Mouse (Mus musculus) G1E (cell line): ENCODE measurements at regions not wholly inside any gene's neighbourhood (a gene's known extent, or its start where the extent isn't known, plus 50 kb on each side); places are given as distances from the start of the nearest gene placed in this dataset.
"Not testable (repeated sequence)": the region's sequence is repeated elsewhere in the genome, so short reads cannot be mapped to it uniquely, and the experiment has no call there.

Experiments
- ATAC-seq: 2 replicates; pipeline ENCODE4 v1.8.0; 2016; ENCODE audit warnings: mild to moderate bottlenecking; ENCODE audit not compliant: insufficient number of reproducible peaks, poor library complexity, low FRiP score, severe bottlenecking; ENCODE audit errors: extremely low read depth
- DNase-seq: peaks from one replicate; pipeline ENCODE4 v3.0.0; 2012; ENCODE audit warnings: low spot score
- H3K27me3 ChIP-seq: 2 replicates; pipeline ENCODE4 v1.6.1; 2012; ENCODE audit warnings: mild to moderate bottlenecking, low read length, inconsistent platforms; ENCODE audit not compliant: insufficient read depth
- H3K36me3 ChIP-seq: replicated peaks from 2 replicates; pipeline ENCODE3; 2012; ENCODE audit warnings: mild to moderate bottlenecking, inconsistent platforms
- H3K4me1 ChIP-seq: 2 replicates; pipeline ENCODE4 v1.6.1; 2012; ENCODE audit warnings: low read depth, low read length, inconsistent platforms, mixed read lengths; ENCODE audit not compliant: insufficient read depth
- H3K4me3 ChIP-seq: 2 replicates; pipeline ENCODE4 v1.5.1; 2012; ENCODE audit warnings: low read depth, mild to moderate bottlenecking, inconsistent platforms, low read length, moderate library complexity, mixed read lengths
- H3K9me3 ChIP-seq: replicated peaks from 2 replicates; pipeline ENCODE4 v1.6.1; 2012; ENCODE audit warnings: inconsistent platforms
- CTCF ChIP-seq: IDR thresholded peaks from 2 replicates; pipeline ENCODE4 v1.5.1; 2012; ENCODE audit warnings: low read depth, low read length, inconsistent platforms, mixed read lengths
- GATA1 ChIP-seq: IDR thresholded peaks from 2 replicates; pipeline ENCODE4 v1.6.1; 2012; ENCODE audit warnings: borderline replicate concordance, low read length, inconsistent platforms, mixed read lengths
- GATA2 ChIP-seq: IDR thresholded peaks from 2 replicates; pipeline ENCODE4 v1.6.1; 2012; ENCODE audit warnings: low read depth, low read length, inconsistent platforms, borderline replicate concordance
- POLR2AphosphoS5 ChIP-seq: IDR thresholded peaks from 2 replicates; pipeline ENCODE4 v1.6.1; 2012; ENCODE audit warnings: low read depth, low read length, inconsistent platforms; ENCODE audit not compliant: insufficient replicate concordance
- TAL1 ChIP-seq: conservative IDR thresholded peaks from 2 replicates; pipeline ENCODE4 v1.6.1; 2012; ENCODE audit warnings: low read depth, low read length, inconsistent platforms, mixed read lengths

DNA sequence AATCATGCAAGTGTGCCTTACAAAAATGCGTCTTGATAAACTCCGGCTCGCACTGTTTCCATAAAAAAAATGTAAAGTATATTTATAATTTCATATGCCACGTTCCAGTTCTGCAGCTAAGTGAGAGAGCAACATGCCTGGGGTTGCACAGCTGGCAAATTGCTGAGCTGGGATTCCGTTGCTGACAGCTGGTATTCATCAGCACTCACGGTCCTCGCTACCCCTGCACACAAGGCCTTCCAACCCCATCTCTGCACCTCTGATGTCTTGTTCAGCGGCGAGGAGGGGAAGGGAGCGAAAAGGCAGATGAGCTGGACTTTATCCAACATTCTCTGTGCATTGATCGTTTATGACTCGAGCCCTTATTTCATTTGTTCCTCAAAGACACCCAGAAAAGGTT is 138.5 kb upstream of the Mon1b start:
- H3K4me1 ChIP-seq, result no peaks in the 10 kb centered on the region
- ATAC-seq (no peak), DNase-seq (no peak)
- H3K9me3 ChIP-seq, result peaks cover 38% of the 10 kb centered on the region
- H3K27me3 ChIP-seq, result no peaks in the 10 kb centered on the region
- H3K4me3 ChIP-seq, result no peak overlapping the region
- no peaks in the 10 kb centered on the region for H3K36me3 ChIP-seq
- TF ChIP-seq POLR2AphosphoS5, result no peak
- no peak for TF ChIP-seq CTCF
- TF ChIP-seq TAL1, result no peak
- no peak for TF ChIP-seq GATA1
- TF ChIP-seq GATA2, result no peak

DNA sequence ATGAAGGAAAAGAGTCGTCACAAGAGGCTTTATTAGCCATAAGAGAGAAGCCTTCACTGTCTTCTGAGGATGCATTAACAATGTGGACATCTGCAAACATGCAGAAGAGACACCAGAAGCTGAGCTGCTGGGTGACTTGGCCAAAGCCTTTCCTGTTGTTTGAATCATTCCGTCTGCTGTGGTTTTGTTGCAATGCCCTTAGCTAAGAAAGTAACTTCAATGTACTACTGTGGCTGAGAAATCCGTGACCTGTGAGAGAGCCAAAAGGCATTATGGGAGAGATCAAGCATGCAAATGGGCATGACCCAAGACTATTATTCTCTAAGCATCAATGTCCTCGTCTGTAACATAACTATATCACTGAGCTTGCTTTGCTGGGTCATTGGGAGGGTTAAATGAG is 132.7 kb upstream of the Mon1b start:
- Histone ChIP-seq H3K27me3 (no peaks in the 10 kb centered on the region), H3K4me3 (no peak overlapping the region), H3K36me3 (no peaks in the 10 kb centered on the region), H3K4me1 (no peaks in the 10 kb centered on the region), H3K9me3 (peaks cover 32% of the 10 kb centered on the region)
- DNase-seq (no peak), ATAC-seq (no peak)
- no peak for TF ChIP-seq GATA1
- no peak for TF ChIP-seq POLR2AphosphoS5
- no peak for TF ChIP-seq TAL1
- no peak for TF ChIP-seq CTCF
- no peak for TF ChIP-seq GATA2

DNA sequence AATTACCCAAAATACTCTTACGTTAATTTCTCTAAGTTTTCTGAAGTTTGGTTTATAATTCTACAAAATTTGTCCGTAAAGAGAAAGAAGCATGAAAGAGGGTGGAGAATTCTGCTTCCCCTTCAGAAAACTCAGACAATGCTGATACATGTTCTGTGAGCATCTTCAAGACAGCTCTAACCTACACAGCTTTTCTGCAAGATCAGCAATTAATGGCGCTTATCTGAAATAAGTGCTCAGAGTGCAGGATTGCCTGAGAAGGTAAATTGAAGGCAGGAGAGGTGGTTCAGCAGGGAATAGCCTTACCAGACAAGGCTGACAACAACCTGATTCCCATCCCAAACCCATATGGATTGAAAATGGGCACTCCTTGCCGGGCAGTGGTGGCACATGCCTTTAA is 122.5 kb upstream of the Mon1b start:
- Histone ChIP-seq H3K27me3 (no peaks in the 10 kb centered on the region), H3K36me3 (no peaks in the 10 kb centered on the region), H3K4me3 (no peak overlapping the region), H3K4me1 (no peaks in the 10 kb centered on the region), H3K9me3 (peaks cover 31% of the 10 kb centered on the region)
- ATAC-seq, result no peak
- no peak for DNase-seq
- TF ChIP-seq TAL1 (no peak), POLR2AphosphoS5 (no peak), GATA2 (no peak), CTCF (no peak), GATA1 (no peak)

DNA sequence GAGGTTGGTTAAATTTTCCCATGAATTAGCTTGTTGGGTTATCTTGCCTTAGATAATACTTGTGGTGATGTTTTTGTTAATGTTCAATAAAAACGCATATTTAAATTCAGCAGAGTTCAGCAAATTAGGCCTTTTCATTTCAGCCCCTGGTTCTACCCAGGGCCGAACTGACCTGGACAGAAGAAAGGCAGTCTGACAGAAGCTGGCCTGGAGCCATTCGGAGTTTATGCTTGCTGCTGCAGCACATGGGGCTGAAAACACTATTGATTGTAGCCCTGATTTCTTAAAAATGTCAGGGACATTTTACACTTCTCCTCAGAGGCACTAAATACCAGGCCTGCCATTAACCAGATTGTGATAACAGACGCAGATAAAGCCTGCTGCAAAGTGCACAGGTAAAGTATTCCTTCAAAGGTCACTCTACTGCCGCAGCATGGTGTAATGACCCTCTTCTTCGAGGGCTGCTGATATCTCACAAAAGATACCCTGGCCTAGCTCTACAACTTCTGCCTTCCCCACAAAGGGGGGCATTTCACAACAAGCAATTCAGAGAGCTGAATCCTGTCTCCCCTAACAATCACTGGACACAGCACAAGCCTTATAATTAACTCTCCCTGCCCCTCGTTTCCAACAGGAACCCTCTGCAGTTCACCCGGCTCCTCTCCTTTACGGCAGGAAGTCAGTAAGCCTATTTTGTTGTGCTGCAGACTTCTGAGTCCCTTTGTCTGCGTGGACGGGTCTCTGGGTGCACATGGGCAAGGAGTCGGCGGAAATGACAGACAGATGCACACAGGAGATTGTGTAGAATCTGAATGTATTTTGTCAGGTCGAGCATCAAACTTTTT is 121.3 kb upstream of the Mon1b start:
- Histone ChIP-seq H3K36me3 (no peaks in the 10 kb centered on the region), H3K4me1 (no peaks in the 10 kb centered on the region), H3K27me3 (no peaks in the 10 kb centered on the region), H3K9me3 (peaks cover 38% of the 10 kb centered on the region), H3K4me3 (no peak overlapping the region)
- ATAC-seq (no peak), DNase-seq (no peak)
- TF ChIP-seq GATA2 (no peak), CTCF (no peak), TAL1 (no peak), GATA1 (no peak), POLR2AphosphoS5 (no peak)

DNA sequence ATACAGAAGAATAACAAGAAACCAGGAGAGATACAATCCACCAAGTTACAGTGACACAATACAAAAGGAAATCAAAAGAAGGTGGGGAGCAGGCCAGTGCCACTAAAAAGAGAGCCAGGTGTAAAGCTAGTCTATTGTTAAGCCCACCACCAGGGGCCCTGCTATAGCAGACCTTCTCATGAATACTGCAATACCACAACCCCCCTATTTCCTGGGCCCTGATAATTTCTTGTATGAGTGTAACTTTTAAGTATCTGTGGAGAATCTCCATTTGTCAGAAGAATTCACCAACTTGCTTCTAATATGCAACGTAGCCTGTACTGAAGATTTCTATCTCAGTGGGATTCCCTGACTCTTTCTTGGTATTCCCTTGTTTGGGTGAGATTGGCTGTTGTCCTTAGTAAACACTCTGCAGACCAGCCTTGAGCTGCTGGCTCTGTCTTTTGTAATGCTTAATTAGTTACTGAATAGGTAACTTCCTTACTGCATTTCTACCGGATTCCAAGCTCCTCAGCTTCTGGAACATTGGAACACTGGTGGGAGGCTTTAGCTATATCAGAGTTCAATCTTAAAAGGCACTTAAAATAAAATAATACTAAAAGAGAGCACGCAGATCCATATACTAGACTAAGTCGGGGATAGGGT is 120.5 kb upstream of the Mon1b start:
- not testable (repeated sequence) for H3K27me3 ChIP-seq, H3K36me3 ChIP-seq, ATAC-seq, H3K4me3 ChIP-seq, H3K4me1 ChIP-seq, DNase-seq
- peaks cover 39% of the 10 kb centered on the region for H3K9me3 ChIP-seq

DNA sequence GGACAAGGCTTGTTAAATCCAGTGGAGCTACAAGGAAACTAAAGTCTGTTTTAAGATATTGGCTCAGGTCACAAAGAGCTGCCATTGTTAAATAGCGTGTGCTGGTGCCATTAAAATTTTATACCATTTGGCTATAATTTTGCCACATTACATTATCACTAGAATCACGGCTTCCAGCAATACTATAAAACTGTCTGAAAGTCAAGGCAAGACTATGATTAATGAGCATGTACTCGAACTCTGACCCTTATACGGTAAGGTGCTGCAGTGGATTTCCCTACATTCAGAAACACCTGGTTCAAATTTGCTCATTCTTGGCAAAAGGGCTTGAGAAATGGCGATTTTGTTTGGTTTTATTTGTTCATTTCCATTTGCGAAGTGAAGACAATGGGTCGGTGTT is 119.2 kb upstream of the Mon1b start:
- no peak for TF ChIP-seq TAL1
- TF ChIP-seq GATA1, result no peak
- no peak for TF ChIP-seq POLR2AphosphoS5
- TF ChIP-seq CTCF, result no peak
- TF ChIP-seq GATA2, result no peak
- DNase-seq (no peak), ATAC-seq (no peak)
- Histone ChIP-seq H3K9me3 (peaks cover 45% of the 10 kb centered on the region), H3K36me3 (no peaks in the 10 kb centered on the region), H3K4me3 (no peak overlapping the region), H3K4me1 (no peaks in the 10 kb centered on the region), H3K27me3 (no peaks in the 10 kb centered on the region)

DNA sequence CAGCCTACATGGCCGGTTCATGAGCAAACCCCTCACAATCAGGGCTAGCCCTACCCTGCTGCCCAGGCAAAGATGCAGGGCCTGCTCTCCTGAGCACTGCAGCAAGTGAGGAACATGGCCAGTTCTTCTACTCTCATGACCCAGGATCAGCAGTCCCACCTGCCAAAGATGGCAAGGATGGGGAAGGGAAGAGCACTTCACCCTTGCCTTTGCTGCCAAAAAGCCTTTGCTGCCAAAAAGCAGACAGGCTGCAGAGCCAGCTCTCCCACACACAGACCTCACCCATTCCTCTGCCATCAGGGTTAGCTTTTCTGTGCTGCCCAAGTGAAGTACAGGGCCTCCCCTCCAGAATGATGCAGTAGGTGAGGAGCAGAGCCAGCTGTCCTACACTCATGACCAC is 117.5 kb upstream of the Mon1b start:
- TF ChIP-seq POLR2AphosphoS5, result no peak
- TF ChIP-seq GATA2, result no peak
- no peak for TF ChIP-seq TAL1
- TF ChIP-seq CTCF, result no peak
- TF ChIP-seq GATA1, result no peak
- H3K4me3 ChIP-seq, result no peak overlapping the region
- no peaks in the 10 kb centered on the region for H3K4me1 ChIP-seq
- H3K9me3 ChIP-seq, result peaks cover 51% of the 10 kb centered on the region
- no peaks in the 10 kb centered on the region for H3K27me3 ChIP-seq
- no peak for ATAC-seq
- DNase-seq, result no peak
- H3K36me3 ChIP-seq, result no peaks in the 10 kb centered on the region
